Mouse (Mus musculus): ENCODE results near the gene Ncr1. TPM values are rescaled to one million over a fixed set of nuclear protein-coding genes. Genes with fewer than 3 reads are reported as not detected.
"Not testable (repeated sequence)": the region's sequence is repeated elsewhere in the genome, so short reads cannot be mapped to it uniquely, and the experiment has no call there.

The Ncr1 gene
- not detected for total RNA-seq (2021)

GRCm38 (mm10) chr7:4337509-4337908 is at the start of gene Ncr1:
Ncr1 (plus strand) TSS chr7:4337724.
- intact Hi-C loops (cut with DNase I), result no loop called here
- DNase-seq (ENCODE audit: low spot score in 2 of 2), result no peak

- intact Hi-C loops (cut with DNase I), result no loop called here
- DNase-seq (ENCODE audit: low spot score in 2 of 2), result no peak
These were observed 44.9 kb upstream of the Ncr1 start for GRCm38 (mm10) chr7:4292638-4293037.

GRCm38 (mm10) chr7:4297189-4297588 is 40.3 kb upstream of the Ncr1 start:
- intact Hi-C loops (cut with DNase I), result no loop called here
- no peak for DNase-seq (ENCODE audit: low spot score in 2 of 2)

- intact Hi-C loops (cut with DNase I), result loop anchor here (1.0 kb wide), 1 partner anchor 12 kb away; no protein-coding TSS in a partner anchor
- no peak for DNase-seq (ENCODE audit: low spot score in 2 of 2)
These were observed 37.4 kb upstream of the Ncr1 start for GRCm38 (mm10) chr7:4300166-4300565.

- DNase-seq (ENCODE audit: low spot score in 2 of 2), result no peak
- intact Hi-C loops (cut with DNase I), result no loop called here
These were observed 34.1 kb upstream of the Ncr1 start for GRCm38 (mm10) chr7:4303457-4303856.

DNA sequence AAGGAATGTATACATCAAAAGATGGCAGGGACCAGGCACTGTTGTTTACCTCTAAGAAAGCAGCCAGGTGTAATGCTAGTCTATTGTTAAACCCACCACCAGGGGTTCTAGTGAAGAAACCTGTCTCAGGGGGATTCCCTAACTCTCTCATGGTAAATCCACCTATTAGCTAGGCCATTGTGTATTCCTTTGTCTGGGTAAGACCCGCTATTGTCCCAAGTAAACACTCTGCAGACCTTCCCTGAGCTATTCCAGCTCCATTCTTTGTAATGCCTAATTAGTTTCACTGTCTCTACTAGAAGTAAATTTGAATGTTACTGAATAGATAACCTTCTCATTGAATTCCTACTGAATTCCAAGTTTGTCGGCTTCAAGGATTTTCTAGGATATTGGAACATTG is 24.4 kb upstream of the Ncr1 start:
- intact Hi-C loops (cut with DNase I); DNase-seq (ENCODE audit: low spot score in 2 of 2): not testable (repeated sequence)

GRCm38 (mm10) chr7:4313531-4313930 is 24.0 kb upstream of the Ncr1 start:
- DNase-seq (ENCODE audit: low spot score in 2 of 2); intact Hi-C loops (cut with DNase I): not testable (repeated sequence)

DNA sequence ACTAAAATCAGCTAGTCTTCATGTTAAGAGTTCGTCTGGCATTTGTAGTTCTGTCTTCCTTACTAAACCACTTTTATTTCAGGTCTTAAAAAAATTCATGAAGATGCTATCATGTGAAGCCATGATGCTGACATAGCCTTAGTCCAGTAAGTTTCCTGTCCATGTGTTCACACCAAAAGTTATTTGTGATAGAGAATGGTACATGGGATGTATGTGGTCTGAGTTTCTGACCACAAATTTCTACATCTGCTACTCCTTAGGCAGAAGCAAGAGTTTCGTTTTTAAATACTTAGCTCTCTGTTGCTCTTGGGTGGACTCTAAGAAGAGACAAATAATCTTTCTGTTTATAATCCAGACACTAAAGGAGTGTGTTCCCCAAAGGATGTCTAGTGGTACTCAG is 14.2 kb upstream of the Ncr1 start:
- intact Hi-C loops (cut with DNase I), result no loop called here

GRCm38 (mm10) chr7:4373521-4373920 is 36.0 kb downstream of the Ncr1 start:
- intact Hi-C loops (cut with DNase I), result no loop called here
- no peak for DNase-seq (ENCODE audit: low spot score in 2 of 2)

More for the DNA sequence above, 14.2 kb upstream of the Ncr1 start:
- no peak for DNase-seq (ENCODE audit: low spot score in 2 of 2)

Small RNA genes within 50 kb of the gene (microRNA-seq; reads per million reads assigned to microRNA genes)
- gene Gm24752, result not detected
- not detected for gene Gm25349

Other genes starting within 250 kb of the Ncr1 start
- 100 to 1,000 TPM; 758 to 767 TPM for gene Ttyh1, start 218.3 kb upstream of the Ncr1 start, total RNA-seq (2021)
- gene Leng8, start 200.7 kb upstream of the Ncr1 start, total RNA-seq (2021), result 100 to 1,000 TPM in 1 of 2 experiments, 10 to 100 TPM in 1; 95.5 to 201 TPM
- gene Leng9, start 187.3 kb upstream of the Ncr1 start, total RNA-seq (2021), result 1 to 10 TPM; 5.5 to 8.4 TPM
- gene Cdc42ep5, start 172.9 kb upstream of the Ncr1 start, total RNA-seq (2021), result 1 to 10 TPM; 1.1 to 1.8 TPM
- not detected for gene Lilra5, start 100.0 kb upstream of the Ncr1 start, total RNA-seq (2021)
- gene Gp6, start 60.0 kb downstream of the Ncr1 start, total RNA-seq (2021), result not detected
- 10 to 100 TPM; 23.9 to 26.3 TPM for gene Rdh13, start 107.9 kb downstream of the Ncr1 start, total RNA-seq (2021)
- 1 to 10 TPM; 3.1 to 3.4 TPM for gene Eps8l1, start 123.0 kb downstream of the Ncr1 start, total RNA-seq (2021)
- 100 to 1,000 TPM; 142 to 168 TPM for gene Ppp1r12c, start 164.0 kb downstream of the Ncr1 start, total RNA-seq (2021)
- gene Tnnt1, start 178.7 kb downstream of the Ncr1 start, total RNA-seq (2021), result 1 to 10 TPM; 5.9 to 9.4 TPM
- under 1 TPM in 1 of 2 experiments, not detected in 1; 0.52 TPM for gene Tnni3, start 186.5 kb downstream of the Ncr1 start, total RNA-seq (2021)
- under 1 TPM; 0.27 to 0.34 TPM for gene Dnaaf3, start 194.7 kb downstream of the Ncr1 start, total RNA-seq (2021)
- 100 to 1,000 TPM; 263 to 298 TPM for gene Syt5, start 209.8 kb downstream of the Ncr1 start, total RNA-seq (2021)

All from left cerebral cortex, postnatal 36 days (tissue).